Mouse (Mus musculus) spleen, adult 2 months (tissue): ENCODE data around the gene Kcnk4.
A peak's percentile ranks its signal among the peaks of the same experiment; 100 is the strongest.

Source experiments
- CTCF ChIP-seq: fragments of 200-500 bp; IDR thresholded peaks from 2 replicates; pipeline ENCODE4 v1.5.1; 2011; ENCODE audit warnings: mild to moderate bottlenecking, inconsistent platforms; ENCODE audit not compliant: insufficient read depth, insufficient read length, insufficient replicate concordance; ENCODE audit errors: extremely low read depth
- POLR2A ChIP-seq: fragments of 200-500 bp; IDR thresholded peaks from 2 replicates; pipeline ENCODE4 v1.6.1; 2011; ENCODE audit warnings: low read depth, low read length, inconsistent platforms

GRCm38 (mm10) chr19:6969665-6970381, 35.5 kb upstream of the Kcnk4 start:
- TF ChIP-seq CTCF: peak; percentile 86; the same call in 1 of the 2 replicates
- TF ChIP-seq POLR2A: peak; percentile 41
